Mouse (Mus musculus) CH12.LX (cell line): ENCODE data around the gene Sult5a1. TPM values are rescaled to one million over a fixed set of nuclear protein-coding genes. Genes with fewer than 3 reads are reported as not detected.

Experiments used
- DNase-seq: peaks from one replicate; pipeline ENCODE4 v3.0.0-alpha.2; 2013; ENCODE audit errors: extremely low read depth
- H3K27ac ChIP-seq: 2 replicates; pipeline ENCODE4 v1.5.1; 2012; ENCODE audit warnings: low read depth, mild to moderate bottlenecking, control low read depth, moderate library complexity; ENCODE audit not compliant: insufficient read depth
- H3K27me3 ChIP-seq: replicated peaks from 2 replicates; pipeline ENCODE3; 2012; ENCODE audit warnings: inconsistent platforms
- H3K36me3 ChIP-seq, 2 experiments: replicated peaks in 1 of 2; 2 replicates each; pipeline versions ENCODE3 to v1.6.1; 2012; ENCODE audit warnings: inconsistent platforms in 1 of 2, low read length in 1 of 2, mild to moderate bottlenecking in 1 of 2, mixed read lengths in 1 of 2, moderate library complexity in 1 of 2; ENCODE audit not compliant: control insufficient read depth in 1 of 2, insufficient read depth in 1 of 2
- H3K4me1 ChIP-seq, 2 experiments: 2 replicates each; pipeline ENCODE4 v1.6.1; 2012; ENCODE audit warnings: inconsistent platforms in 1 of 2, moderate library complexity in 1 of 2; ENCODE audit not compliant: insufficient read depth in 2 of 2, control insufficient read depth in 1 of 2
- H3K4me2 ChIP-seq: 2 replicates; pipeline ENCODE4 v1.6.1; 2012; ENCODE audit warnings: low read depth, mild to moderate bottlenecking, control low read depth; ENCODE audit not compliant: poor library complexity, insufficient read depth, severe bottlenecking
- H3K4me3 ChIP-seq, 3 experiments: fragments of 150-350 bp in 1 of 3; sonication (generic) in 1 of 3; replicated peaks in 1 of 3; 2 replicates each; pipeline versions ENCODE3 to v1.5.1; 2011 to 2012; ENCODE audit warnings: low read depth in 2 of 3, low read length in 2 of 3, mild to moderate bottlenecking in 2 of 3, moderate library complexity in 2 of 3, control low read depth in 1 of 3, improper control_type of control experiment in 1 of 3, inconsistent platforms in 1 of 3, mixed read lengths in 1 of 3; ENCODE audit not compliant: poor library complexity in 1 of 3
- H3K79me2 ChIP-seq: replicated peaks from 2 replicates; pipeline ENCODE4 v1.6.1; 2012; ENCODE audit warnings: mild to moderate bottlenecking, moderate library complexity; ENCODE audit not compliant: control insufficient read depth, poor library complexity, insufficient read depth, severe bottlenecking; ENCODE audit errors: extremely low read depth
- H3K9ac ChIP-seq: 2 replicates; pipeline ENCODE4 v1.6.1; 2012; ENCODE audit warnings: low read depth, mild to moderate bottlenecking, control low read depth, moderate library complexity; ENCODE audit not compliant: insufficient read depth
- H3K9me3 ChIP-seq: replicated peaks from 2 replicates; pipeline ENCODE3; 2012; ENCODE audit warnings: low read length, inconsistent platforms, mixed read lengths
- BHLHE40 ChIP-seq: IDR thresholded peaks from 2 replicates; pipeline ENCODE4 v1.6.1; 2011; ENCODE audit warnings: mild to moderate bottlenecking, low read depth, low read length, improper control_type of control experiment
- CHD1 ChIP-seq: IDR thresholded peaks from 2 replicates; pipeline ENCODE4 v1.6.1; 2012; ENCODE audit warnings: low read depth, low read length, improper control_type of control experiment, inconsistent platforms
- CHD2 ChIP-seq: IDR thresholded peaks from 2 replicates; pipeline ENCODE4 v1.6.1; 2011; ENCODE audit warnings: low read length, improper control_type of control experiment
- CTCF ChIP-seq, 2 experiments: IDR thresholded peaks in 1 of 2; conservative IDR thresholded peaks in 1 of 2; 2 replicates each; pipeline ENCODE4 v1.5.1; 2011 to 2012; ENCODE audit warnings: low read depth in 2 of 2, low read length in 2 of 2, improper control_type of control experiment in 1 of 2, inconsistent platforms in 1 of 2, mild to moderate bottlenecking in 1 of 2, moderate library complexity in 1 of 2
- E2F4 ChIP-seq: IDR thresholded peaks from 2 replicates; pipeline ENCODE4 v1.6.1; 2011; ENCODE audit warnings: low read depth, low read length, improper control_type of control experiment; ENCODE audit not compliant: insufficient replicate concordance
- EP300 ChIP-seq: IDR thresholded peaks from 2 replicates; pipeline ENCODE4 v1.6.1; 2011; ENCODE audit warnings: low read length, improper control_type of control experiment
- ETS1 ChIP-seq: conservative IDR thresholded peaks from 2 replicates; pipeline ENCODE4 v1.6.1; 2012; ENCODE audit warnings: low read depth, mild to moderate bottlenecking, inconsistent platforms, low read length, improper control_type of control experiment, moderate library complexity
- HCFC1 ChIP-seq: IDR thresholded peaks from 2 replicates; pipeline ENCODE4 v1.6.1; 2012; ENCODE audit warnings: low read depth, mild to moderate bottlenecking, inconsistent platforms, low read length, improper control_type of control experiment
- IRF4 ChIP-seq: IDR thresholded peaks from 2 replicates; pipeline ENCODE4 v1.6.1; 2014; ENCODE audit warnings: low read depth, mild to moderate bottlenecking, inconsistent platforms, low read length, improper control_type of control experiment
- KAT2A ChIP-seq: IDR thresholded peaks from 2 replicates; pipeline ENCODE4 v1.6.1; 2012; ENCODE audit warnings: low read length, improper control_type of control experiment, inconsistent platforms; ENCODE audit not compliant: insufficient replicate concordance
- MXI1 ChIP-seq: IDR thresholded peaks from 2 replicates; pipeline ENCODE4 v1.6.1; 2011; ENCODE audit warnings: mild to moderate bottlenecking, low read depth, low read length, improper control_type of control experiment
- MYC ChIP-seq: IDR thresholded peaks from 2 replicates; pipeline ENCODE4 v1.6.1; 2011; ENCODE audit warnings: low read depth, mild to moderate bottlenecking, improper control_type of control experiment, low read length
- NELFE ChIP-seq: IDR thresholded peaks from 2 replicates; pipeline ENCODE4 v1.6.1; 2011; ENCODE audit warnings: low read depth, low read length, improper control_type of control experiment
- NRF1 ChIP-seq: IDR thresholded peaks from 2 replicates; pipeline ENCODE4 v1.6.1; 2014; ENCODE audit warnings: low read depth, mild to moderate bottlenecking, inconsistent platforms, low read length, improper control_type of control experiment, moderate library complexity
- POLR2A ChIP-seq: IDR thresholded peaks from 2 replicates; pipeline ENCODE4 v1.6.1; 2011; ENCODE audit warnings: low read depth, mild to moderate bottlenecking, improper control_type of control experiment, low read length
- RCOR1 ChIP-seq: conservative IDR thresholded peaks from 2 replicates; pipeline ENCODE4 v1.6.1; 2012; ENCODE audit warnings: low read depth, mild to moderate bottlenecking, inconsistent platforms, low read length, improper control_type of control experiment
- SMC3 ChIP-seq: IDR thresholded peaks from 2 replicates; pipeline ENCODE4 v1.6.1; 2011; ENCODE audit warnings: low read depth, low read length, improper control_type of control experiment
- TBP ChIP-seq: conservative IDR thresholded peaks from 2 replicates; pipeline ENCODE4 v1.6.1; 2011; ENCODE audit warnings: low read depth, low read length, improper control_type of control experiment
- UBTF ChIP-seq: IDR thresholded peaks from 2 replicates; pipeline ENCODE4 v1.6.1; 2012; ENCODE audit warnings: low read depth, mild to moderate bottlenecking, inconsistent platforms, low read length, improper control_type of control experiment, moderate library complexity
- ZKSCAN1 ChIP-seq: IDR thresholded peaks from 2 replicates; pipeline ENCODE4 v1.6.1; 2012; ENCODE audit warnings: low read depth, inconsistent platforms, low read length, improper control_type of control experiment, borderline replicate concordance
- ZMIZ1 ChIP-seq: IDR thresholded peaks from 2 replicates; pipeline ENCODE4 v1.6.1; 2012; ENCODE audit warnings: low read depth, mild to moderate bottlenecking, inconsistent platforms, low read length, improper control_type of control experiment
- dilution Hi-C: fragments of 300-500 bp; cut with MboI; formaldehyde crosslinking; loops from 2 replicates; pipeline ENCODE4 v1.14.3; 2020; ENCODE audit warnings: low sequenced_read_pairs; ENCODE audit not compliant: extremely low pct_unique_long_range_greater_than_20kb, extremely low pct_ligation_motif_present
- in situ Hi-C: fragments of 300-500 bp; cut with MboI; formaldehyde crosslinking; loops from 3 replicates; pipeline ENCODE4 v1.14.3; 2019; ENCODE audit warnings: low sequenced_read_pairs, low pct_ligation_motif_present, low pct_unique_long_range_greater_than_20kb, mixed read lengths
- polyA plus RNA-seq: library from polyadenylated mRNA; unstranded; fragments of >175 nt; gene quantifications from 2 replicates; pipeline ENCODE4 v1.2.1, GENCODE M21; 2012; ENCODE audit warnings: low read depth; ENCODE audit not compliant: insufficient read length
- total RNA-seq, 2 experiments: library from RNA; depleted of rRNA; stranded (reverse); fragments of 300-350 nt in 1 of 2; fragments of >200 nt in 1 of 2; gene quantifications; 2 replicates each; pipeline ENCODE4 v1.2.3; 2012 to 2014

Gene Sult5a1
- total and polyA plus RNA-seq, 3 experiments, result 0.68 TPM; not detected in 2

DNA sequence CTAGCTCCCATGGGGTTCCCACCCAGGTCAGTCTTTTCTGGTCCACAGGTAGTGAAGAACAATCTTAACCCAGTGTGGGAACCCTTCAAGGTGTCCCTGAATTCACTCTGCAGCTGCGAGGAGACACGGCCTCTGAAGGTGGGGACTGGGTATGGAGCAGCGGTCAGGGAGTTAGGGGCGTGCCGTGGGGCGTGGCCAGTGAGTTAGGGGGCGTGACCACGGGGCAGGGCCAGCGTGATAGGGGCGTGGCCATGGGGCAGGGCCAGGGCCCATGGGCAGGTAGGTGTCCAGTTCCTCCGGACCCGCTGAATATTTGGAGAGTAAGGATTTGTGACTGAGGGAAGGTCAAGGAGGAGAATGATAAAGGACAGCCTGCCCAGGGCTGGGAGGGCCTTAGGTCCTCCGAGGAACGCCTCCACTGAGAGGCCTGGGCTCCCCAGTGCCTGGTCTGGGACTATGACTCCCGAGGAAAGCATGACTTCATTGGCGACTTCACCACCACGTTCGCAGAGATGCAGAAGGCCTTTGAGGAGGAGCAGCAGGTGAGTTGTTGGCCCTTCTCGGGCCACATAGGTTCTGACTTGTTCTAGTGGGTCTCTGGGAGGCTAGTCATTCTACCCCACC lies 31.8 kb downstream of the Sult5a1 start:
- no peaks in the 10 kb centered on the region for H3K9me3 ChIP-seq
- TF ChIP-seq ZKSCAN1, result no peak
- TF ChIP-seq NRF1, result no peak
- no peak for TF ChIP-seq MXI1
- TF ChIP-seq ZMIZ1, result no peak
- TF ChIP-seq SMC3, result no peak
- TF ChIP-seq CHD2, result no peak
- no peak for TF ChIP-seq IRF4
- no peak for TF ChIP-seq KAT2A
- TF ChIP-seq ETS1, result no peak
- TF ChIP-seq POLR2A, result no peak
- no peak for TF ChIP-seq NELFE
- TF ChIP-seq EP300, result no peak
- TF ChIP-seq UBTF, result no peak
- TF ChIP-seq RCOR1, result no peak
- no peak for TF ChIP-seq MYC
- no peak for TF ChIP-seq CHD1
- TF ChIP-seq HCFC1, result no peak
- H3K4me1 ChIP-seq, result peaks cover 5 to 12% of the 10 kb centered on the region in 2 experiments; a peak in 3 of 4 replicates
- H3K4me3 ChIP-seq, result no peak overlapping the region
- no peaks in the 10 kb centered on the region for H3K36me3 ChIP-seq
- H3K4me2 ChIP-seq, result no peak overlapping the region
- in situ Hi-C loops (no loop called here), dilution Hi-C loops (no loop called here)
- no peak overlapping the region for H3K27ac ChIP-seq
- H3K9ac ChIP-seq, result no peak overlapping the region
- no peaks in the 10 kb centered on the region for H3K79me2 ChIP-seq
- peaks cover 89% of the 10 kb centered on the region for H3K27me3 ChIP-seq
- no peak for DNase-seq

DNA sequence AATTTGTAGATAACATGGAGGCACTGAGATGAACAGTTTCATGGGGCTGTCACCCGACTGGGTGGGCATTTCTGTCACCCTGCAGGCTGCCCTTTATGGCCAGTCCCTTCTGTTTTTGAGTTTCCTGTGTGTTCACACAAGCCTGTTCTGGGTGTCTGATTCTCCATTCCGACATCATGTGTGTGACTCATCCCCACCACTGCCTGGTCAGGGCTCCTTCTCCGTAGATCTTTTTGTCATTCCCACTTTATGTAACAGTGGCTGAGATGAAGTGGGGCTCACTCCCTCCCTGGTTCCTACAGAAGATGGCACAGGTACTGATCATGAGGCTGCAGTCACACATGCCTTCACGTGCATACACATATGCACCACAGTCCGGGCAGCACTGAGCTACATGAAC lies 35.4 kb downstream of the Sult5a1 start:
- no peak overlapping the region for H3K9ac ChIP-seq
- H3K9me3 ChIP-seq, result no peaks in the 10 kb centered on the region
- in situ Hi-C loops (no loop called here), dilution Hi-C loops (no loop called here)
- no peaks in the 10 kb centered on the region for H3K36me3 ChIP-seq
- peaks cover 83% of the 10 kb centered on the region for H3K27me3 ChIP-seq
- no peak for DNase-seq
- no peak for TF ChIP-seq E2F4
- no peak for TF ChIP-seq CTCF (conservative IDR thresholded peaks at IDR 0.05 in 1 of 2, IDR thresholded peaks at IDR 0.05 in 1 of 2; ENCODE audit: low read depth in 2 of 2, low read length in 2 of 2)
- no peak for TF ChIP-seq ZMIZ1
- no peak for TF ChIP-seq TBP
- TF ChIP-seq NELFE, result no peak
- no peak for TF ChIP-seq BHLHE40
- TF ChIP-seq ETS1, result no peak
- H3K27ac ChIP-seq, result no peak overlapping the region
- H3K79me2 ChIP-seq, result no peaks in the 10 kb centered on the region
- H3K4me2 ChIP-seq, result no peak overlapping the region
- H3K4me3 ChIP-seq, result no peak overlapping the region
- H3K4me1 ChIP-seq, result peaks cover 5 to 6% of the 10 kb centered on the region in 2 experiments; a peak in 3 of 4 replicates
